ENCODE assay signal across 10 mouse cellular contexts in the genomic region with DNA sequence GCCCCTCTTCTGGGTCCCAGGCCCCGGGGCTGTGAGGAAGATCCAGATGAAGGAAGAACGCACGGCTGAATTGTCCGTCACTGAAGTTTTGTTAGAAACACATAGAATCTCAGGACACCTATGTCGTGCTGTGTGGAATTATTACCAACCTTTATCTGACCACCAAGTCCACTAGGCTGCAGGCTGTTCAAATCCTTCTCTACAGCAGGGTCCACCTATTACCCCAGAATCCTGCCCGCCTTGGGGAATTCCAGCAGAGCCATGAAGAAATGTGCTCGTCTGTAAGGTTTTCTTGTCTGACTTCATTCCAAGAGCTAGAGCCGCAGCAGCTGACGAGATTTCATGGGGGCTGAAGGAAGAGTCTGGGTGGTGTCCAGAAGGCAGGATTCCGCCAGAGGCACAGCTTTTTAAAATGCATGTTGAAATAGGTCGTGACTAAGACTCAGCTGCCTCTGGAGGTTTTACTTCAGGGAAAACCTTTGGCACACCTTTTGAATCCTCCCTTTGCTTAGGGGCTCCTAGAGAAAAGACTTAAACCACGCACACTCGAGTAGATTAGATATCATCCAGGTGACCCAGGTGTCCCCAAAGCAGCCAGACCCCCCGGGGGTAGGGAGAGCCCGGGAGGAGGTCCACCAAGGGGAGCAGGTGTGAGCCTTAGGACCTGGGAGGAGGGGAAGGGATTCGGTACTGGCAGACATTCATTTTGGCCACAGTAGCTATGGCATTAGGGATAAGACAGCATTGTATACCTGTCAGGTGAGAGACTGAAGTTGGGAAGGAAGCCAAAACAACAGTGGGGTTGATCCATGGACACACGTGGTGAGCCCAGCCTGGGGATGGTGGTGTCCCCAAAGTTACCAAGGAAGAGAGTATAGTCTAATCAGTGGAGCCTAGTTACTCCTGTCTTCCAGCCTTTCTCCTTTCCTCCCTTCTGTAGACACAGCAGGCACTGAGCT.
DNase-seq lines count a peak whose midpoint lies in the region; ATAC-seq and TF ChIP-seq lines count a peak whose summit lies in the region.
"Had no signal": no experiment of that assay in that cellular context is flagged by ENCODE, and none has a peak within 500 bp of the region (broad histone marks: within the 10 kb centered on the region; RNA-seq: fewer than 3 reads in every experiment).

No protein-coding gene starts in this region.

- H3K27ac ChIP-seq in kidney, embryonic 14.5 days (ENCODE audit: low read depth, low read length), result no peak overlapping the region
- no peak overlapping the region for H3K27ac ChIP-seq in hindbrain, embryonic 10.5 days
- H3K27ac ChIP-seq: hindbrain, embryonic 15.5 days had no signal

- no peak for ATAC-seq in kidney, embryonic 14.5 days (ENCODE audit: low FRiP score, low TSS enrichment)
- ATAC-seq in Patski, result no peak
- no peak for ATAC-seq in erythroid progenitor cell, adult 5-6 weeks (replicated peaks; ENCODE audit: low FRiP score, poor library complexity, severe bottlenecking)

- H3K4me2 ChIP-seq in kidney, embryonic 14.5 days (replicated peaks; ENCODE audit: low read depth, low read length), result no peak overlapping the region
- H3K4me2 ChIP-seq: hindbrain, embryonic 15.5 days had no signal

- no peaks in the 10 kb centered on the region; the same call in 1 of the 2 replicates for H3K9me3 ChIP-seq in kidney, embryonic 14.5 days (ENCODE audit: control insufficient read depth, low read length)
- peaks cover 2% of the 10 kb centered on the region for H3K9me3 ChIP-seq in hindbrain, embryonic 10.5 days
- H3K9me3 ChIP-seq: hindbrain, embryonic 15.5 days had no signal

- in situ Hi-C loops in Patski (cut with MboI; ENCODE audit: low pct_unique_long_range_greater_than_20kb), result no loop called here

- no peaks in the 10 kb centered on the region for H3K27me3 ChIP-seq in kidney, embryonic 14.5 days (ENCODE audit: control insufficient read depth, insufficient read depth, low read length)
- no peaks in the 10 kb centered on the region for H3K27me3 ChIP-seq in Patski
- no peaks in the 10 kb centered on the region for H3K27me3 ChIP-seq in hindbrain, embryonic 10.5 days (ENCODE audit: insufficient read depth, poor library complexity, severe bottlenecking)
- H3K27me3 ChIP-seq: hindbrain, embryonic 15.5 days; megakaryocyte, embryonic 14.5 days had no signal

- CTCF ChIA-PET in Patski (lab: Charles Lee), result no interaction called here

- no peaks in the 10 kb centered on the region for H3K36me3 ChIP-seq in kidney, embryonic 14.5 days (ENCODE audit: control insufficient read depth, insufficient read depth, low read length)
- no peaks in the 10 kb centered on the region for H3K36me3 ChIP-seq in hindbrain, embryonic 10.5 days
- H3K36me3 ChIP-seq: hindbrain, embryonic 15.5 days had no signal

- TF ChIP-seq CTCF in Patski (IDR thresholded peaks at IDR 0.05), result no peak

- 65% methylated on average over 17 of the region's 17 CpGs for WGBS in kidney, embryonic 14.5 days
- 67% methylated on average over 17 of the region's 17 CpGs for WGBS in hindbrain, embryonic 10.5 days

- DNase-seq in kidney, postnatal 10 days, result peak; percentile 24
- DNase-seq in Patski (ENCODE audit: low read depth, low spot score), result peak; percentile 44
- DNase-seq in frontal cortex, adult 2 months (ENCODE audit: extremely low spot score in 1 of 2, low spot score in 1 of 2), result peak; percentile 6 to 67
- DNase-seq in right cerebral cortex, adult 2 months (ENCODE audit: low spot score in 2 of 2), result peak; percentile 28 to 32
- DNase-seq in hindbrain, embryonic 10.5 days (ENCODE audit: low spot score), result no peak

- H3K4me3 ChIP-seq in kidney, embryonic 14.5 days (ENCODE audit: low read length), result no peak overlapping the region
- no peak overlapping the region for H3K4me3 ChIP-seq in hindbrain, embryonic 10.5 days
- H3K4me3 ChIP-seq: erythroblast, embryonic 14.5 days; hindbrain, embryonic 15.5 days; megakaryocyte, embryonic 14.5 days had no signal

- no peak overlapping the region for H3K9ac ChIP-seq in kidney, embryonic 14.5 days (ENCODE audit: low read depth, low read length)
- H3K9ac ChIP-seq: hindbrain, embryonic 15.5 days had no signal

- POLR2A ChIA-PET in Patski (lab: Charles Lee), result no interaction called here

- no peaks in the 10 kb centered on the region for H3K4me1 ChIP-seq in kidney, embryonic 14.5 days (ENCODE audit: control insufficient read depth, insufficient read depth, low read length)
- H3K4me1 ChIP-seq in hindbrain, embryonic 10.5 days (replicated peaks), result no peaks in the 10 kb centered on the region
- H3K4me1 ChIP-seq: hindbrain, embryonic 15.5 days; megakaryocyte, embryonic 14.5 days had no signal
